Mouse (Mus musculus): ENCODE data around the gene Triobp.

- TF ChIP-seq POLR2A (IDR thresholded peaks at IDR 0.05; ENCODE audit: borderline replicate concordance, extremely low read depth, low read depth, low read length): no peak
- TF ChIP-seq CTCF (IDR thresholded peaks at IDR 0.05; ENCODE audit: insufficient read depth, low read length): peak; percentile 99
Measured at GRCm38 (mm10) chr15:78915660-78916017, 31.9 kb upstream of the Triobp start.
